Mouse (Mus musculus) intestine, embryonic 15.5 days (tissue): ENCODE data around the gene Hist1h4f. TPM values are rescaled to one million over a fixed set of nuclear protein-coding genes. Genes with fewer than 3 reads are reported as not detected.
"Not testable (repeated sequence)": the region's sequence is repeated elsewhere in the genome, so short reads cannot be mapped to it uniquely, and the experiment has no call there.

Experiments
- ATAC-seq: fragments of 200-750 bp; cut with Nextera tagmentation; 2 replicates; pipeline ENCODE4 v1.8.0; 2017; ENCODE audit warnings: moderate TSS enrichment, moderate library complexity
- H3K27ac ChIP-seq: fragments of 300-500 bp; sonication (generic); 2 replicates; pipeline ENCODE4 v1.5.1; 2015; ENCODE audit warnings: mild to moderate bottlenecking, inconsistent platforms
- H3K27me3 ChIP-seq: fragments of 300-500 bp; sonication (generic); replicated peaks from 2 replicates; pipeline ENCODE4 v1.6.1; 2015; ENCODE audit warnings: inconsistent platforms
- H3K36me3 ChIP-seq: fragments of 300-500 bp; sonication (generic); 2 replicates; pipeline ENCODE4 v1.6.1; 2015; ENCODE audit warnings: inconsistent platforms
- H3K4me1 ChIP-seq: fragments of 300-500 bp; sonication (generic); replicated peaks from 2 replicates; pipeline ENCODE4 v1.6.1; 2015; ENCODE audit warnings: inconsistent platforms
- H3K4me2 ChIP-seq: fragments of 300-500 bp; sonication (generic); replicated peaks from 2 replicates; pipeline ENCODE4 v1.6.1; 2015; ENCODE audit warnings: mild to moderate bottlenecking, inconsistent platforms
- H3K4me3 ChIP-seq: fragments of 300-500 bp; sonication (generic); replicated peaks from 2 replicates; pipeline ENCODE4 v1.5.1; 2015; ENCODE audit warnings: inconsistent platforms
- H3K9ac ChIP-seq: fragments of 300-500 bp; sonication (generic); 2 replicates; pipeline ENCODE4 v1.6.1; 2015; ENCODE audit warnings: inconsistent platforms
- H3K9me3 ChIP-seq: fragments of 300-500 bp; sonication (generic); 2 replicates; pipeline ENCODE4 v1.6.1; 2016; ENCODE audit warnings: inconsistent platforms
- WGBS: fragments of 180-500 bp; shearing (Covaris S2); methylation state at CpG from one replicate; pipeline ENCODE4 v1.1.7; 2015; 5-methylcytosine and 5-hydroxymethylcytosine counted together
- polyA plus RNA-seq: library from polyadenylated mRNA; unstranded; fragments of >200 nt; fragmentation: Nextera tagmentation; extraction: Ambion mirVana; gene quantifications from 2 replicates; pipeline ENCODE4 v1.2.1, GENCODE M21; 2015

Hist1h4f gene
- polyA plus RNA-seq, 1 experiment from 2014 or later, result 0.88 TPM

- Histone ChIP-seq H3K27ac (peak overlapping the region; percentile 81; the same call in 1 of the 2 replicates), H3K9ac (0 out of 2 replicates have a peak overlapping the region, but pooled peaks have one; percentile 41), H3K4me2 (peak overlapping the region; percentile 52)
- not testable (repeated sequence) for H3K4me1 ChIP-seq, H3K36me3 ChIP-seq, ATAC-seq, H3K9me3 ChIP-seq, H3K27me3 ChIP-seq, H3K4me3 ChIP-seq
- 2% methylated on average over 12 of the region's 39 CpGs for WGBS
Observed at GRCm38 (mm10) chr13:23574546-23575170, 23.2 kb upstream of the Hist1h4f start.

DNA sequence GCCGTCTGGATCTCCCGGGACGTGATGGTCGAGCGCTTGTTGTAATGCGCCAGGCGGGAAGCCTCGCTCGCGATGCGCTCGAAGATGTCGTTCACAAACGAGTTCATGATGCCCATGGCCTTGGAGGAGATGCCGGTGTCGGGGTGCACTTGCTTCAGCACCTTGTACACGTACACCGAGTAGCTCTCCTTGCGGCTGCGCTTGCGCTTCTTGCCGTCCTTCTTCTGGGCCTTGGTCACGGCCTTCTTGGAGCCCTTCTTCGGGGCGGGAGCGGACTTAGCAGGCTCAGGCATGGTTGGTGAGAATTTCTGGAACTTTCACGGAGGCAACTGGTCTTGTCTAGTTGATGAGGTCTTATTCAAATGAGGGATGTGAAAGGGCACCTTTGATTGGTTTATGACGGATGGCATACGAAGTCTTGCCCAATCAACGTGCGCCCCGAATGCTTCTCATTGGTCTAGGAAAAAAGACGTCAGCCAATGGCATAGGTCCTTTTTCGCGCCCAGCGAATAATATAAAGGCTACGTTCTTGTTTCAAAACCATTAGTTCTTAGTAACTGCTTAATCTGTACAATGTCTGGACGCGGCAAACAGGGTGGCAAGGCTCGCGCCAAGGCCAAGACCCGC lies 22.6 kb upstream of the Hist1h4f start, which contains the start of the genes Hist1h2bf and Hist1h2ad:
TSS of gene Hist1h2bf (minus strand) at position 299 of the 627 bp plus-strand sequence.
TSS of gene Hist1h2ad (plus strand) at position 484 of the 627 bp plus-strand sequence.
- H3K4me1 ChIP-seq, H3K9me3 ChIP-seq, H3K27me3 ChIP-seq, H3K36me3 ChIP-seq: not testable (repeated sequence)
- under 1% methylated on average over 36 of the region's 42 CpGs for WGBS
- peak within 1 kb of the TSS; percentile 93 for H3K27ac ChIP-seq
- peak within 1 kb of the TSS; percentile 56 for H3K9ac ChIP-seq
- peak; percentile 89 for ATAC-seq
- peak within 1 kb of the TSS; percentile 42 for H3K4me3 ChIP-seq
- peak within 1 kb of the TSS; percentile 66 for H3K4me2 ChIP-seq

DNA sequence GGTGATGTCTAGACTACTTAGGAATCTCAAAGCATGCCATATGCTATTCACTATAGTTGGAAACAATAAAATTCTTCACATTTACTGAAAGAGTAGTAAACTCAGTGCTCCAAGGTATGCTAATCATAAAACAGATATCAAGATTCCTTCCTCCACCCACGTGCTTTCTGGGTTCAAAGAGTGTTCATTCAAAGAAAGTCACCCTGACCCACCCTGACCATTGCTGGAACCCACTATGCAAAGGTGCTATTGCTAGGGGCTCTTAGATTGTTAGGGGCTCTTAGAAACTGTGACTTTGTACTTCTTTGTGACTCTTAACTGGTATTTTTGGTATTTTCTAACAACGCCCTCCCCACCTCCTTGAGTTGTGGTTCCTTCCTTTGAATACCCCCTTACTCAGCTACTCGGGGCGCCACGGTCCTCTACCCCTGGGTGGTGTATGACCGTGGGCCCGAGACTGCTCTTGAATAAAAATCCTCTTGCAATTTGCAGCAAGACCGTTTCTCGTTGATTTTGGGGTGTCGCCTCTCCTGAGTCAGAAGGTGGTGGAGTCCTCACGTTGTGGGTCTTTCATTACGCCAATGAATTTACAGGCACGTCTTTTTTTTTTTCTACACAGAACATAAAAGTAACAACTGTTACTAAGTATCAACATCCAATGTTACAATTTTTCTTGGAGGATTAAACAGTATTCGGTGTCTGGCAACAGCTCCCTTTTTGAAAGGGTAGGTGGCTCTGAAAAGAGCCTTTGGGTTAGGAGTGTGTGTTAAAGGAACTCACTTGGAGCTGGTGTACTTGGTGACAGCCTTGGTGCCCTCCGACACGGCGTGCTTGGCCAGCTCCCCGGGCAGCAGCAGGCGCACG lies 21.8 kb upstream of the Hist1h4f start:
- WGBS, result 8% methylated on average over 20 of the region's 20 CpGs
- not testable (repeated sequence) for ATAC-seq, H3K4me1 ChIP-seq, H3K36me3 ChIP-seq, H3K27me3 ChIP-seq, H3K9me3 ChIP-seq
- peak overlapping the region; percentile 66 for H3K4me2 ChIP-seq
- peak overlapping the region; percentile 56 for H3K9ac ChIP-seq
- peak overlapping the region; percentile 42 for H3K4me3 ChIP-seq
- H3K27ac ChIP-seq, result peak overlapping the region; percentile 93

GRCm38 (mm10) chr13:23572218-23573033 lies 21.0 kb upstream of the Hist1h4f start:
- Histone ChIP-seq H3K4me3 (peak overlapping the region; percentile 42), H3K27ac (peak overlapping the region; percentile 93), H3K4me2 (peak overlapping the region; percentile 66), H3K4me1 (0 out of 2 replicates have a peak, but pooled peaks cover 3% of the 10 kb centered on the region), H3K9ac (peak overlapping the region; percentile 56), H3K27me3 (no peaks in the 10 kb centered on the region), H3K36me3 (no peaks in the 10 kb centered on the region), H3K9me3 (no peaks in the 10 kb centered on the region)
- ATAC-seq, result no peak
- WGBS, result 27% methylated on average over 2 of the region's 2 CpGs

GRCm38 (mm10) chr13:23571504-23572217 lies 20.2 kb upstream of the Hist1h4f start:
- not testable (repeated sequence) for H3K9me3 ChIP-seq, H3K36me3 ChIP-seq, H3K4me1 ChIP-seq, ATAC-seq, H3K27me3 ChIP-seq
- Histone ChIP-seq H3K9ac (peak overlapping the region; percentile 56), H3K4me3 (peak overlapping the region; percentile 42), H3K4me2 (peak overlapping the region; percentile 66), H3K27ac (peak overlapping the region; percentile 93)
- under 1% methylated on average over 18 of the region's 34 CpGs for WGBS

- under 1% methylated on average over 18 of the region's 18 CpGs for WGBS
- Histone ChIP-seq H3K4me2 (peak within 1 kb of the TSS; percentile 66), H3K36me3 (no peaks in the 10 kb centered on the region), H3K27ac (peak within 1 kb of the TSS; percentile 94), H3K27me3 (no peaks in the 10 kb centered on the region), H3K4me3 (peak within 1 kb of the TSS; percentile 42), H3K4me1 (0 out of 2 replicates have a peak, but pooled peaks cover 3% of the 10 kb centered on the region), H3K9me3 (no peaks in the 10 kb centered on the region), H3K9ac (peak within 1 kb of the TSS; percentile 56)
- peak; percentile 92 for ATAC-seq
Observed at GRCm38 (mm10) chr13:23571022-23571503, 19.6 kb upstream of the Hist1h4f start, which contains the start of the genes Hist1h2ae and Hist1h2bg. Gene Hist1h2ae, minus strand, starts transcription at chr13:23571220. Gene Hist1h2bg, plus strand, starts transcription at chr13:23571396.

GRCm38 (mm10) chr13:23570261-23571021 lies 19.0 kb upstream of the Hist1h4f start:
- not testable (repeated sequence) for ATAC-seq
- WGBS, result 3% methylated on average over 27 of the region's 41 CpGs

DNA sequence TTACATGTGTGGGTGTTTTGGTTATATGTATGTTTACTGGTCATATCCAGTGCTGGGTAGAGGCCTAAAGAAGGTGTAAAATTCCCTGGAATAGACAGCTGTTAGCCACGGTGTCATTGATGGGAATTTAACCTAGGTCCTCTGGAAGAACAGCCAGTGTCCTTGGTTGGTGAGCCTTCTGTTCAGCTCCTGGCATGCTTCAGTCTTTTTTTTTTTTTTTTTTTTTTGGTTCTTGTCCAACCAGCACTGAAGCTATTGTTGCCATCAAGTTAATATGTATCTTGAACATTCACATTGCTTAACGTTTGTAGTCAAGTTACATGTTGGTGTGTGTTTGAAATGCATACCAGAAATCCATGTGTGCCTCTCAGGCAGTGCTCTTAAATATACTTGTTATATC lies 13.0 kb upstream of the Hist1h4f start:
- no peak for ATAC-seq
- H3K9ac ChIP-seq, result no peak overlapping the region
- H3K27ac ChIP-seq, result no peak overlapping the region
- H3K9me3 ChIP-seq, result no peaks in the 10 kb centered on the region
- H3K27me3 ChIP-seq, result no peaks in the 10 kb centered on the region
- H3K4me3 ChIP-seq, result no peak overlapping the region
- no peaks in the 10 kb centered on the region for H3K4me1 ChIP-seq
- no peak overlapping the region for H3K4me2 ChIP-seq
- WGBS, result 83% methylated on average over 2 of the region's 2 CpGs
- H3K36me3 ChIP-seq, result no peaks in the 10 kb centered on the region

More at GRCm38 (mm10) chr13:23570261-23571021, 19.0 kb upstream of the Hist1h4f start:
- H3K4me2 ChIP-seq, result peak overlapping the region; percentile 66
- peak overlapping the region; percentile 94 for H3K27ac ChIP-seq
- H3K36me3 ChIP-seq, H3K9me3 ChIP-seq, H3K9ac ChIP-seq, H3K27me3 ChIP-seq, H3K4me1 ChIP-seq: not testable (repeated sequence)
- peak overlapping the region; percentile 37 for H3K4me3 ChIP-seq

- peak overlapping the region; percentile 63 for H3K4me2 ChIP-seq
- H3K36me3 ChIP-seq, result no peaks in the 10 kb centered on the region
- 2% methylated on average over 18 of the region's 18 CpGs for WGBS
- peak overlapping the region; percentile 93 for H3K27ac ChIP-seq
- peak overlapping the region; percentile 36; the same call in 1 of the 2 replicates for H3K9ac ChIP-seq
- H3K9me3 ChIP-seq, result no peaks in the 10 kb centered on the region
- no peaks in the 10 kb centered on the region for H3K27me3 ChIP-seq
- ATAC-seq, result peak; percentile 64
- H3K4me1 ChIP-seq, result no peaks in the 10 kb centered on the region
- peak overlapping the region; percentile 42 for H3K4me3 ChIP-seq
Observed at GRCm38 (mm10) chr13:23562699-23563462, 11.4 kb upstream of the Hist1h4f start.
